Mouse (Mus musculus) forebrain, embryonic 11.5 days (tissue): Measurements from ENCODE around the gene Arid5a. TPM values are rescaled to one million over a fixed set of nuclear protein-coding genes. Genes with fewer than 3 reads are reported as not detected.

Source experiments
- ATAC-seq: fragments of 200-750 bp; cut with Nextera tagmentation; replicated peaks from 2 replicates; pipeline ENCODE4 v1.8.0; 2017; ENCODE audit warnings: moderate TSS enrichment; ENCODE audit not compliant: low FRiP score
- DNase-seq: peaks from one replicate; pipeline ENCODE4 v3.0.0-alpha.2; 2017; ENCODE audit warnings: low spot score
- H3K27ac ChIP-seq: fragments of 300-500 bp; sonication (generic); 2 replicates; pipeline ENCODE4 v1.5.1; 2014; ENCODE audit warnings: low read depth, low read length
- H3K27me3 ChIP-seq: fragments of 300-500 bp; sonication (generic); 2 replicates; pipeline ENCODE4 v1.6.1; 2014; ENCODE audit warnings: mild to moderate bottlenecking, low read length, mixed read lengths; ENCODE audit not compliant: control insufficient read depth, insufficient read depth
- H3K36me3 ChIP-seq: fragments of 300-500 bp; sonication (generic); 2 replicates; pipeline ENCODE4 v1.6.1; 2014; ENCODE audit warnings: mild to moderate bottlenecking, low read length, moderate library complexity, mixed read lengths; ENCODE audit not compliant: control insufficient read depth, insufficient read depth
- H3K4me1 ChIP-seq: fragments of 300-500 bp; sonication (generic); replicated peaks from 2 replicates; pipeline ENCODE4 v1.6.1; 2014; ENCODE audit warnings: low read length, mixed read lengths; ENCODE audit not compliant: control insufficient read depth, insufficient read depth
- H3K4me2 ChIP-seq: fragments of 300-500 bp; sonication (generic); 2 replicates; pipeline ENCODE4 v1.6.1; 2014; ENCODE audit warnings: low read depth, mild to moderate bottlenecking, low read length, moderate library complexity, mixed read lengths; ENCODE audit not compliant: severe bottlenecking
- H3K4me3 ChIP-seq: fragments of 300-500 bp; sonication (generic); 2 replicates; pipeline ENCODE4 v1.5.1; 2014; ENCODE audit warnings: low read depth, low read length
- H3K9ac ChIP-seq: fragments of 300-500 bp; sonication (generic); 2 replicates; pipeline ENCODE4 v1.6.1; 2014; ENCODE audit warnings: low read length
- H3K9me3 ChIP-seq: fragments of 300-500 bp; sonication (generic); 2 replicates; pipeline ENCODE4 v1.6.1; 2016; ENCODE audit warnings: low read length, mixed read lengths; ENCODE audit not compliant: control insufficient read depth
- WGBS: fragments of 180-500 bp; shearing (Covaris S2); extraction: QIAGEN DNeasy Blood & Tissue Kit; methylation state at CpG from one replicate; pipeline ENCODE4 v1.1.7; 2014; 5-methylcytosine and 5-hydroxymethylcytosine counted together
- polyA plus RNA-seq: library from polyadenylated mRNA; unstranded; fragments of >200 nt; fragmentation: Nextera tagmentation; extraction: Ambion mirVana; gene quantifications from 2 replicates; pipeline ENCODE4 v1.2.1, GENCODE M21; 2014

The Arid5a gene
- polyA plus RNA-seq, 1 experiment from 2014 or later = 3.3 TPM

DNA sequence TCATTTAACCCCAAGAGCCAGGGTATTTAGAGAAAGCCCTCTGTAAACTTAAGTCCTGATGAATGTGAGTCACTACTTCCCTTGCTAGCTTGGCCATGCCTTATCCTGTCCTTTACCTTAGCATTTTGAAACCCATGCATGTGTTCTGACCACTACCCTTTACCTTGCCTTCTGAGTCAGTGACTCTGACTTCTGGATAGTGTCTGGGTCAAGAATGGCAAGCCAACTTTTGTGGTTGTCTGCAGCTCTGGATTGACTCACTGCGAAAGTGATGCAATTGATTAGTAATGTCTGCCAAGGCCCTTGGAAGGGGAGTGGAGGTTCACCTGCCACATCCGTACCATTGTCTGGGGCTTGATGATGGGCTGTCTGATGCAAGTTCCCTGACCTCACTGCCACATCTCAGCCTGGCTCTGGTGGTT, 18.4 kb downstream of the Arid5a start:
- Histone ChIP-seq H3K27ac (no peak overlapping the region), H3K9me3 (no peaks in the 10 kb centered on the region), H3K9ac (no peak overlapping the region), H3K27me3 (no peaks in the 10 kb centered on the region), H3K4me2 (no peak overlapping the region), H3K36me3 (no peaks in the 10 kb centered on the region), H3K4me1 (no peaks in the 10 kb centered on the region), H3K4me3 (no peak overlapping the region)
- no peak for ATAC-seq
- DNase-seq = no peak
- 97% methylated on average over 2 of the region's 2 CpGs for WGBS

DNA sequence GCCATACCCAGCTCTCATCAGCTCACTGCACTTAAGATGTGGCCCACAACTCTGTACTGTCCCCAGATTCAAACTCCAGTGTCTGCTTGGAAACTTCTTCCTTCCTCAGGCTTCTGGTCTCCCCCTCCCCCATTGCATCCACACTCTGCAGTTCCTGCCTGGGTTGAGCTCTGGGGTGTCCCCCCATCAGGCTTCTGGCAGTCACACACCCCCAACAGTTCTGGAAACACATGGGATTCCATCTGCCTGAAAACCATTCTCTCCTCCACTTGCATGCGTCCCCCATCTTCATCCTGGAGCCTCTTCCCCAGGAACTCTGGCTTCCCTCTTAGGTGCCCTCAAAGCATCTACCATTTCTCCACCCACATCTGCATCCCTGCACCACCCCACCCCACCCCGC, 19.3 kb downstream of the Arid5a start:
- Histone ChIP-seq H3K9me3 (no peaks in the 10 kb centered on the region), H3K27me3 (no peaks in the 10 kb centered on the region), H3K27ac (no peak overlapping the region), H3K4me3 (no peak overlapping the region), H3K9ac (no peak overlapping the region), H3K36me3 (no peaks in the 10 kb centered on the region), H3K4me1 (no peaks in the 10 kb centered on the region), H3K4me2 (no peak overlapping the region)
- 88% methylated on average over 2 of the region's 2 CpGs for WGBS
- DNase-seq (no peak), ATAC-seq (no peak)

DNA sequence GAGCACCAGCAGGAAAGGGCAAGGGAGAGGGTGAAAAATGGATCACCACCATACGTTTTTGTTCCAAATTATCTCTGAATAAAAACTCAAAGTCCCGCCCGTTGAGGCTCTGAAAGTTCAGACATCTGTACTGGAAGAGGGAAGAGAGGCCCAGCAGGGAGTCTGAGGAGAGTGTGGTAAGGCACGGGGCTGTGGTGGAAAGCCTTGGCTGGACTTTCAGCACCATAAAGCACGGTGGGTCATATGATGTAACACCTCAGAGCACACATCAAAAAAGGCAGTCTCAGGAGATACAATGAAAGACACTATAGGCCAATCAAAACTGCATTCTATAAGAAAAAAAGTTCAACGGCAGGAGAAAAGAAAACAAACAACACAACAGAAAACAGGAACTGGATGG, 24.2 kb downstream of the Arid5a start:
- WGBS = 80% methylated on average over 6 of the region's 6 CpGs
- Histone ChIP-seq H3K9ac (no peak overlapping the region), H3K27ac (no peak overlapping the region), H3K4me3 (no peak overlapping the region), H3K9me3 (no peaks in the 10 kb centered on the region), H3K27me3 (no peaks in the 10 kb centered on the region), H3K36me3 (peaks cover 5% of the 10 kb centered on the region), H3K4me2 (no peak overlapping the region), H3K4me1 (no peaks in the 10 kb centered on the region)
- DNase-seq (peak; percentile 25), ATAC-seq (no peak)

DNA sequence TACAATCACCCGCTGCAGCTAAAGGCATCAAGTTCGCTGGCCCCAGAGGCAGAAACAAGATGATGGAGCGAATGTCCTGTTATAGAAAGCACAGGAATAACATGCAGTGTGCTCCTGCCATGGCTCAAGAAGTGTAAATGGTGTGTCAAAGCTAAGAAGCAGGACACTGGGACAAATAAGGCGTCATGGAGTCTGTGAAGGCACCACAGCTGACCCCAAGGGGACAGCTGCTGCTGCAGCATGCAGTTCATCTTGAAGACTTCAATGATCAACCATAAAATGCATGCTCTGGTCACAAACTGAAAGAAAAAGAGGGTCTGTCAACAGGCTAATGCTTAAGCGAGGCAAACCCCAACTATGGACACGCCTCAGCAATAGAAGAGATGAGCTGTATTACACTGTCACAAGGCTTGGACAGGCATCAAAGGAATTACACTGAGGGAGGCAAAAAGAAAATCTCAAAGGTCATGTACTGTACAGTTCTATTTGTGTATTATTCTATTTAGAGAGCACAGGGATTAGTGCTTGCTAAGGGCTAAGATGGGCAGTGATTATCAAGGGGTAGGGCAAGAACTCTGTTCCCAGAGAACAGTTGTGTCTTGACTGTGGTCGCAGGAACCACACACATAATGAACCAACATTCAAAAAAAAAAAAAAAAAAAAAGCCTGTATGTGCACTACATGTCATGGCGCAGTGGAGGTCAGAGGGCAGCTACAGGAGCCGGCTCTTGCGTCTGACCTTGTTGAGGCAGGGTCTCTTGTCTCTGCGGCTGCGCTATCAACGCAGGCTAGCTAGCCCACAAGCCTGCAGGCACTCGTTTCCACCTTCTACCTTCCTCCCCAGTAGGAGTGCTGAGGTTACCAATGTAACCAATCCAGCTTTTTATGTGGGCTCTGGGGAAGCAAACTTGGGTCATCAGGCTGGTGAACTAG, 25.7 kb downstream of the Arid5a start:
- no peak overlapping the region for H3K27ac ChIP-seq
- DNase-seq = peak; percentile 38
- H3K9me3 ChIP-seq = no peaks in the 10 kb centered on the region
- H3K36me3 ChIP-seq = peaks cover 14% of the 10 kb centered on the region
- no peaks in the 10 kb centered on the region for H3K27me3 ChIP-seq
- WGBS = 86% methylated on average over 14 of the region's 14 CpGs
- H3K9ac ChIP-seq = no peak overlapping the region
- H3K4me1 ChIP-seq = no peaks in the 10 kb centered on the region
- ATAC-seq = no peak
- no peak overlapping the region for H3K4me2 ChIP-seq
- H3K4me3 ChIP-seq = no peak overlapping the region

DNA sequence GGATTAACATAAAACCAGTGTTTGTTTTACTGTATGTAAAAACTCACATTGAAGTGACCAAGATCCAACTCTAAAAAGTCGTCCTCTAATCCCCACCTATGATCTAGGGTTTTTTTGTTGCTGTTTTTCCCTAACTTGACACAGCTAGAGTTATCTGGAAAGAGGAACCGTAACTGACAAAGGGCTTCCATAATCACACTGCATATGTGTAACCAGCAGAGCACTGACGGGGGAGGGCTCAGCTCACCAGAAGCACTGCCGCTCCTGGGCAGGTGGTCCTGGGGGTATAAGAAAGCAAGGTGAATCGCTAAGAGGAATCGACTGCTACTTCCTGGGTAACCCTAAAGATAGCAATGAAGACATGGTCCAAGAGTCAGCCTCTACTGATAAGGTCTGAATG, 35.0 kb downstream of the Arid5a start:
- no peaks in the 10 kb centered on the region for H3K27me3 ChIP-seq
- peaks cover 40% of the 10 kb centered on the region for H3K36me3 ChIP-seq
- DNase-seq (no peak), ATAC-seq (no peak)
- no peak overlapping the region for H3K4me3 ChIP-seq
- H3K9me3 ChIP-seq = no peaks in the 10 kb centered on the region
- no peak overlapping the region for H3K9ac ChIP-seq
- no peaks in the 10 kb centered on the region for H3K4me1 ChIP-seq
- 96% methylated on average over 6 of the region's 6 CpGs for WGBS
- no peak overlapping the region for H3K4me2 ChIP-seq
- no peak overlapping the region for H3K27ac ChIP-seq

DNA sequence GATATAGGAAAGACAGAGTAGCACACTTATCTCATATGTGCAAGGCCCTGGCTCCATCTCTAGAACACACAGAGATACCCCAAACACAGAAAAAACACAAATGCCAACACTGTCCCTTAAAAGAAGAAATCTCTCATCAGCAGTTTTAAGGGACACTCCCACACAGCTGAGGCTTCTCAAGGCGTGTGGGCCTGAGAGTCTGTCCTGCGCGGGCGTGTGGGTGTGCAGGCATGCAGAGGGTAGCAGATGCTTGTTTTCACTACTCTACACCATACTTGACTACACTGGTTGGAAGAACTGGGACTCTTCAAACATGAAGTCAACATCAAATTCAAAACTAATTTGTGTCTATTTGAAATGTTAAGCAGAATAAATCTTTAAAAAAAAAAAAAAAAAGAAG, 44.8 kb downstream of the Arid5a start:
- Histone ChIP-seq H3K27ac (no peak overlapping the region), H3K4me3 (no peak overlapping the region), H3K27me3 (no peaks in the 10 kb centered on the region), H3K9ac (no peak overlapping the region), H3K36me3 (peaks cover 23% of the 10 kb centered on the region), H3K4me2 (no peak overlapping the region), H3K9me3 (no peaks in the 10 kb centered on the region), H3K4me1 (no peaks in the 10 kb centered on the region)
- 94% methylated on average over 4 of the region's 4 CpGs for WGBS
- no peak for DNase-seq
- no peak for ATAC-seq

DNA sequence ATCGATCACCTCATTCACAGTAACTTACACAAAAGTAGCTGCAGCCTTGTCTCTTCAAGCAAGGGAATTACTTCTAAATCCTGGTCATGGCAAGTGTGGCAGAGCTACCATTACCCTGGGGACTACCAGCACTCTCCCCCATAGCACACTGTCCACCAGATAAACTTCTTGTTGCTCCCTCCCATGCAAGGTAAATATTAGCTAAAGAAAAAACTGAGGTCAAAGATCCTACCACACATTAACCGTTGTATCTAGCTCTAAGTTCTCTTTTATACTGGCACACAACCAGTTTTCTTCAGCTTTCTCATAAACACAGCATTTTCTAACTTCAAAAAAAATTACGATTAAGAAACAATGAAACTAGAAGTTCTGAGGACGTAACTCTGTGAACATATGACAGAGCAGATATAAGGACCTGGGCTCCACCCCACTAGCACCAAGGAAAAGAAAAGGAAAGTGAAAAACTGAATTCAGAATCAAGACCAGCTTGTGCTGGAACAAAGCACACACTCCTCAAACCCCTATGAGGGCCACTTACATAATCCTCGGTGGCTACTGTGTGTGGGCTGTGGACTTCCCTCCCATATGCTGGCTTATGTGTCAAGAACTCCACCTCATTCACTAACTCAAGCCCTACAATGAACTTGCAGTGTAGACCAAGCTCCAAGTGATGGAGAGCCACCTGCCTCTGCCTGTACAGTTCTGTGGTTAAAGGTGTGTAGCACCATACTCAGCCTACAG, 49.6 kb downstream of the Arid5a start:
- Histone ChIP-seq H3K9me3 (no peaks in the 10 kb centered on the region), H3K36me3 (peaks cover 8% of the 10 kb centered on the region; the same call in 1 of the 2 replicates), H3K4me1 (no peaks in the 10 kb centered on the region), H3K27me3 (no peaks in the 10 kb centered on the region), H3K4me2 (no peak overlapping the region), H3K27ac (no peak overlapping the region), H3K4me3 (no peak overlapping the region), H3K9ac (no peak overlapping the region)
- no peak for ATAC-seq
- DNase-seq = no peak
- 91% methylated on average over 5 of the region's 5 CpGs for WGBS

DNA sequence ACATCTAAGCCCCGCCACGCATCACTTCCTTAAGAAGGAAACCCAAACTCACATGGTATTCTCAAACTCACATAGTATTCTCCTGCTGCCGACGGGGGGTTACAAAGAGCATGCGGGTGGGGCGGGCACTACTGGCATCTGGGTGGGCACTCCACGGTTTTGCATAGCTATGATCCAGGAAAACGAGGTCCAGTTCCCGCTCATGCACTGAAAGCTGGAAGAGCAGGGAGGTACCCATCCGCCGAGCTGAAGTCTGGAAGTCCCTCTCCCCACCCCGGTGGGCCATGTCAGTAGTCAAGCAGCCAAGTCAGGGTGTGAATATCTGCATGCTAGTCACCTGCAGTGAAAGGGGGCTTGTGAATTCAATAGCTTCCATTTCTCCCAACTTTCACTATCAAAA, 60.2 kb downstream of the Arid5a start:
- Histone ChIP-seq H3K27ac (no peak overlapping the region), H3K4me3 (peak overlapping the region; percentile 96), H3K27me3 (no peaks in the 10 kb centered on the region), H3K4me1 (peaks cover 9% of the 10 kb centered on the region), H3K9me3 (no peaks in the 10 kb centered on the region), H3K36me3 (peaks cover 2% of the 10 kb centered on the region; the same call in 1 of the 2 replicates), H3K9ac (peak overlapping the region; percentile 95), H3K4me2 (peak overlapping the region; percentile 70)
- ATAC-seq (no peak), DNase-seq (no peak)
- WGBS = 64% methylated on average over 12 of the region's 12 CpGs
